Mouse (Mus musculus) G1E (cell line): ENCODE results near the gene Lhx2.

ENCODE experiments used
- CTCF ChIP-seq: IDR thresholded peaks from 2 replicates; pipeline ENCODE4 v1.5.1; 2012; ENCODE audit warnings: low read depth, low read length, inconsistent platforms, mixed read lengths
- GATA1 ChIP-seq: IDR thresholded peaks from 2 replicates; pipeline ENCODE4 v1.6.1; 2012; ENCODE audit warnings: borderline replicate concordance, low read length, inconsistent platforms, mixed read lengths
- TAL1 ChIP-seq: conservative IDR thresholded peaks from 2 replicates; pipeline ENCODE4 v1.6.1; 2012; ENCODE audit warnings: low read depth, low read length, inconsistent platforms, mixed read lengths

DNA sequence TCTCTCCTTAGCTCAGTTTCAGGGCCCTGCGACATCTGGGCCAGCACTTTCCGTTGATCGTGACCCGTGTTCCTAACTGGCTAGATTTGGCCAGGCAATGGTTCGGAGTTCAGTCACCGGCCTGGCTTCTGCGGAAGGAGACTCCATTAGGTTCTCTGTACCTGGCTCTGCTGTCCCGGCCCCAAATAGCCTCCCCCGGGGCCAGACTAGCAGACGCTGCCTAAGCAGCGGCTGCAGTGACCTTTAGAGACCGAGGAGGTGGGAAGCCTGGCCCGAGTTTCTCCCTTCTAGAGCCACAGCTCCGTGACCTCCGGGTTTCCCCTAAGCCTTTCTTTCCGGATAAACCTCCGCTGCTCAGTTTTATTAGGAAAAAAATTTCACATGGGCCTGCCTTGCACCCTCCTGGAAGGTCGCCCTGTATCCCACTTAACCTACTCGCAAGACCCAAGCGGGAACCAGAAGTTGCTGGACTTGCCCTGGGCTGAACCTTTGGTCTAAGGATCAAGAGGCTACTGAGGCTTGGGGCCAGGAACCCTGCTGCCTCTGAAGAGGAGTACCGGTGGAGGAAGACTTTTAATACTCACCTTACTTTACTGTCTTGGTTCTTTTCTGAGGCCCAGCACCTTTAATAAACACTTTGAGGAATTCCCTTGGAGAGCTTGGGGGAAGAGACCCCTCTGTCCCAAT is 13.4 kb downstream of the Lhx2 start:
- TF ChIP-seq TAL1 = no peak
- TF ChIP-seq CTCF = no peak
- TF ChIP-seq GATA1 = no peak
